Comparison of ENCODE assay signal across 24 mouse cellular contexts in genomic region chr17:90905143-90905542, GRCm38 (mm10).
"Had no signal": no experiment of that assay in that cellular context is flagged by ENCODE, and none has a peak within 500 bp of the region (broad histone marks: within the 10 kb centered on the region; RNA-seq: fewer than 3 reads in every experiment).

No protein-coding gene starts in this region.

- H3K9ac ChIP-seq: heart, embryonic 13.5 days; heart, embryonic 15.5 days; hindbrain, embryonic 13.5 days; hindbrain, embryonic 15.5 days; intestine, embryonic 15.5 days; limb, embryonic 12.5 days had no signal

- H3K4me1 ChIP-seq: heart, embryonic 13.5 days; heart, embryonic 15.5 days; hindbrain, embryonic 13.5 days; hindbrain, embryonic 15.5 days; intestine, embryonic 15.5 days; limb, embryonic 10.5 days; limb, embryonic 12.5 days had no signal

- H3K9me3 ChIP-seq: heart, embryonic 13.5 days; heart, embryonic 15.5 days; hindbrain, embryonic 13.5 days; hindbrain, embryonic 15.5 days; intestine, embryonic 15.5 days; limb, embryonic 10.5 days; limb, embryonic 12.5 days had no signal

- H3K36me3 ChIP-seq: heart, embryonic 13.5 days; heart, embryonic 15.5 days; hindbrain, embryonic 13.5 days; hindbrain, embryonic 15.5 days; intestine, embryonic 15.5 days; limb, embryonic 10.5 days; limb, embryonic 12.5 days had no signal

- H3K4me3 ChIP-seq: heart, adult 2 months; heart, embryonic 13.5 days; heart, embryonic 15.5 days; hindbrain, embryonic 13.5 days; hindbrain, embryonic 15.5 days; intestine, embryonic 15.5 days; layer of hippocampus, adult 2 months; left cerebral cortex, adult 2 months; limb, embryonic 10.5 days; limb, embryonic 12.5 days had no signal

- H3K27ac ChIP-seq: heart, adult 2 months; heart, embryonic 13.5 days; heart, embryonic 15.5 days; hindbrain, embryonic 13.5 days; hindbrain, embryonic 15.5 days; hindbrain, postnatal 0 days; intestine, embryonic 15.5 days; layer of hippocampus, adult 2 months; limb, embryonic 10.5 days; limb, embryonic 12.5 days had no signal

- ATAC-seq: hindbrain, postnatal 0 days; intestine, embryonic 15.5 days; intestine, postnatal 0 days had no signal

- H3K27me3 ChIP-seq: heart, embryonic 13.5 days; heart, embryonic 15.5 days; hindbrain, embryonic 13.5 days; hindbrain, embryonic 15.5 days; intestine, embryonic 15.5 days; limb, embryonic 12.5 days had no signal

- H3K4me2 ChIP-seq: heart, embryonic 11.5 days; heart, embryonic 13.5 days; heart, embryonic 15.5 days; hindbrain, embryonic 13.5 days; hindbrain, embryonic 15.5 days; intestine, embryonic 15.5 days; limb, embryonic 12.5 days had no signal

- DNase-seq: gastrocnemius, postnatal 14 days; gastrocnemius, postnatal 36 days; heart, adult 11 months; heart, adult 2 months; heart, postnatal 14 days; heart, postnatal 36 days; kidney, adult 18-20 months; kidney, adult 8-10 months; kidney, postnatal 10 days; kidney, postnatal 25 days; kidney, postnatal 4 days; liver had no signal
